Mouse (Mus musculus): ENCODE results near the gene Col15a1.

Col15a1 gene

DNA sequence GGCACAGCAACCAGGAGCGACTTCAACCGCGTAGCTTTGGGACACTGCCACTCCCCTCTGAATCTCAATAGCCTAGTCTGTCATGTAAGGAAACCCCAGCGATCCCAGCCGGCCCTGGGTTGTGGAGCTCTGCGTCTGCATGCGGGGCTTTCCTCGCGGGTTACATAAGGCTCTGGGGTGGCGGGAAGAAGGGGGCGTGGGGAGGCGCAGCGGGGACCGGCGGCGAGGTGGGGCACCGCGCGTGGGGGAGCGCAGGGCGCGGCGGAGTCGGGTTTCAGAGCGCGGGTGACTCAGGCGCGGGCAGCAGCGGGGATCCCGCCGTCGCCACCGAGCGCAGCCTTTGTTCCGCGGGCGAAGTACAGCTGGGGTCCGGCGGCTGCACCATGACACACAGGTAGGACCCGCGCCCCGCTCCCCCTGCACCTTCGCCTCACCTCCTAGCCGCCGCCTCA is at the start of gene Col15a1:
Gene Col15a1, plus strand, starts transcription at position 193 of the 452 bp plus-strand sequence.
- no peak for DNase-seq

DNA sequence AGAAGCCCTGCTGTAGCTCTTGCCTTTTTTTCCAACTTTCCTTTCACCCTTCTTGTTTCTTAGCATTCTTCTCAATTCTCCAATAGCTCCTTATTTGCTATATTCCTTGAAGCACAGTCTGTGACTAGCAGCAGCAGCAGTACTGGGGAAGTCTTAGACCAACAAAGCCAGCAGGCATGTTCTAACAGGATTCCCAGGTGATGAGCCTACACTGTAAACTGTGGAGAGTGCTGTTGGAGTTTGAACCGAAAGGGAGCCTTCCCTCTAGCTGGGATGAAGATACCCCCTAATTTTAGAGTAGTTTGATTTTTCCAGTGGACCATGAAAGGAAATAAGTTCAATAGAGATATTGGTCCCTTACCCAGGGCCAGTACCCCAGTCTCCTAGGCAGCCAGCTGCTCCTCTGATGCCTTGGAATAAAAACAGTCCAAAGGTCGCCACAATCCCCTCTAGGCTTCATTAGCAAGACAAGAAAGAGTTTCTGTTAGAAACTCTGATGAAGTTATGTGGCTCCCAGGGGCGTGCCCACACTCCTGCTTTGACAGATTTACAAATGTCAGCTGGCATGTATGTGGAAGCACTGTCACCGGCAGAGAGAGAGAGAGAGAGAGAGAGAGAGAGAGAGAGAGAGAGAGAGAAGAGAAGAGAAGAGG is 46.7 kb upstream of the Col15a1 start:
- DNase-seq = no peak

DNA sequence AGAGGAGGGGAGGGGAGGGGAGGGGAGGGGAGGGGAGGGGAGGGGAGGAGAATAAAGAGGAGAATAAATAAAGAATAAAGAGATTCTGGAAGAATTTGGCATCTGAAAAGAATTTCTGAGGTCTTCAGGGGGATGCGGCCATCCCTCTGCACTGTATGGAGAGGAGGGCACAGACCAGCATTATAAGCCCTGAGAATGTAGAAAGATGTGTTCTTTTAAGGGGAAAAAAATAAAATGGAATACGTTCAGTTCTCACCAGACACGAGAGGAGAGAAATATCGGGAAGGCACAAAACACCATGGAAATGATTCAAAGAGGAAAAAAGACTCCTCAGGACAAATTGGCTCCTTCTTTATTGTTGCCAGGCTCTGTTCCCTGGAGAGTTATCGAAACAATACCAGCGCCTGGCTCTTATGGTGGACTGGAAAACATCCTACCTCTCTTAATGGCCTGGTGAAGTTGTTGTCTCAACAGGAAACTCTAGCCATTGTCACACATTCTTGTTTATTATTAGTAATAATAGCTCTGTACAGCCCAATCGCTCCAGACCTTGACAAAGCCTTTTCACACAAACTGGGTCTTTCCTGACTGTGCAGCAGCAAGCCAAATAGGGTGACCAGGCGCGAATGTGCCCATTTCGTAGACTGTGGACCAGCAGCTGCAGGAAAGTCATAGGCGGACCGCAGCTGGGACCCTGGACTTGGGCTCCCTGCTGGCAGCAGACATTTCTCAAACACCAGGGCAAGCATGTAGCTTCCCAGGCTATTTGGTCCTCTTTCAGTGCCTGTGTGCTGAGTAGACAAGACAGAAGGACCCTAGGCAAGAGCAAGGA is 46.0 kb upstream of the Col15a1 start:
- no peak for DNase-seq

DNA sequence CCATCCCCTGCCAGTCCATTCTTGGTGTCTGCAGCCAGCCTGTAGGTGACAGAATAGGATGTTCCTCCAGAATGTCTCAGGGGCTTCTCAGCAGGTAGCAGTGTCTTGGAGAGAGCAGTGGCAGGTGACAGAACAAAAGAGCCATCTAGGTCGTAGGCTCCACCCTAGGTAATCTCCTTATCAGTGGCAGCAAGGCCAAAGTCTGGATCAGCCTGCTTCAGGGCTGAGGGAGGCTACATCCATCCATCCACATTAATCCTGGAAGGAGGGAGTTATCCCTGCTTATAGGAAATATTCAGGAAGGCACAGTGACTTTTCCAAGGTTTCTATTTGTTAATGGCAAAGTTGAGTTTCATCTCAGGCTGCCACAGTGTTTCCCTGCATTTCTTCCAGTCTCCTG is 35.6 kb upstream of the Col15a1 start:
- no peak for DNase-seq

DNA sequence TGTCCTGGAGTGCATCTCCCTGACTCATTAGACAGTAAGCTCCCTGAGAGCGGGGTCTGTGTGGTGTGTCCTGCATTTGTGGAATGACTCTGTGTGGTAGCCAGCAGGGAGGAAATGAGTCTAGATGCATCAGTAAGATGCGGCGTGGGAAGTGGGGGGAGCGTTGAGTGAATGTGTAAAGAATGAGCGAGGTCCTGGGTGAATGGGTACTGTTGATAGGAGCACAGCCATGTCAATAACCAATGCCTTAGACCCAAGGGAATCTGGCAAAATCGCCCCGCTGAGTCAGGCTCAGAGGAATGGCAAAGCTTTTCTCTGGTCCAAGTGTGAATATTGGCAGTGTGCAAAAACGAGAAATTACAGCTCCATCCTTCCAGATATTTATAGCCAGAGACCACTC is 30.9 kb upstream of the Col15a1 start:
- DNase-seq = no peak

DNA sequence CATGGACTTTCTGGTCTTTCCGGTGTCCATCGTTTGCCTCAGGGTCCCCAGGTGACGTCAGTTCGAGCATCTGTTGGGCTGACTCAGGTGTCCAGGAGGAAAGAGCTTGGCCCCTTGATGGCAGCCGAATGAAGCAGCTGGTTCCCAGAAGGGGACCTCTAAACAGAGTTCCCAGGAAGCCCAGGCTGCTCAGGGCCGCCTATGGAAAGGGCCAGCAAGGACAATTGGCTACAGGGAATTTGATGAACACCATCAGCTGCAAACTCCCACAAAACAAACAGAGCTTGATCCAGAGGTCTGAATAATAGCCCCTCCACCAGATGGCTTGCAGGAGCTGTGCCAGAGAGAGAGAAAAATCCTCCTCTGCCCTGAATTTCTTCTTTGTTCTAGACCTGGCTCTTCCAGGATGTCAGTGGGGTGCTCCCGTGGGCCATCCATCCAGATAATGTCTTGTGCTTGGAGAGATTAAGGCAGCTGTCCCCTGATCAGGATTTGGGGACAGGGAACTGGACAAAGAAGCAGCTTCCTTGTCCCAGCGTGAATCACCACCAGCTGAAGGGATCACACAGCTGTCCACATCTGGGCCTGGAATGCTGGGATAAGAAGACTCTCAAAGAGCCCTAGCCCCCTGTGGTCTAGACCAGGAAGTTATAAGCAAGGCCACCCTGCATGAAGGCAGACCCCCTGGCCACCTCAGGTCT is 29.6 kb upstream of the Col15a1 start:
- no peak for DNase-seq

DNA sequence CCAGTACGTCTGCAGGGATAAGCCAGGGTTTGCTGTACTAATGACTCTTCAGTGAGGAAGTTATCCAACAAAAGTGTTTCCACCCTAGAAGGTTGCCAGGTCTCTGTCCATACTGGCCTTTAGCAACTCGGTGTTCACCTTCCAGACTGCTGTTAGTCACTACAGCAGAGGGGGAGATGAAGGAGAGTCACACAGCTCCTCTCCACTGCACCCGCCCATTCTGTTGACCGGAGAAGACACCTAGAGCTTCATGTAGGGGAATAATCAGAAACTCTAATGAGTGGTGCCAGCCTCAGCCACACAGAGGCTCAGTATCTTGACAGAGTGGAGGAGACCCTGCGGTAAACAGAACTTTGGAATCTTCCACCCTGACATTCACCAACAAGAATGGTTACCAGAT is 28.4 kb upstream of the Col15a1 start:
- DNase-seq = no peak

DNA sequence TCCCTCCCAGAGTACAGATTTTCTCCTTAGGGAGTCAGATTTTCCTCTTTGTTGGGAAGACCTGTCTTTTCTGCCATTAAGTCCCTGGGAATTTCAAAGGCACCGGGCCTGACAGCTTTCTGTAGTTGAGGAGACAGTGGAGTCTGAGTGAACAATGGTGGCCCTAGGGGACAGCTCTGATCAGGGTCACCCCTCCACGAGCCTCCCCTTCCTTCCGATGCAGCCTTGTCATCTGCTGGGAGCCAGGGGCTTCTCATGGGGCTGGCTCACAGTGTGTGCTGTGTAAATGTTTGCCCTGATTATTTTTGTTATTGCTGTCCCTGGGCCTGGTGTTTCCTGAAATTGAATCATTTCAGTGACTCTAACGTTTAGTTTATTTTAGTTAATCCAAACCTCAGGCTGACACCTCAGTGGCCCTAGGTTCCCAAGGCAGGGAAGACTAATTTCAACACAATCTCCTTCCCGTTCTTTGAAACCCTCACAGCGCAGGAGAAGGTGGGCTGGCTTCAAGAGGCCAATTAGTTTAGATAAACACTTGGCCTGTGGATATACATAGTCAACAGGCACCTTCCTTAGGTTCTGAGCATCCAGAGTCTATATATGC is 23.8 kb upstream of the Col15a1 start:
- no peak for DNase-seq

DNA sequence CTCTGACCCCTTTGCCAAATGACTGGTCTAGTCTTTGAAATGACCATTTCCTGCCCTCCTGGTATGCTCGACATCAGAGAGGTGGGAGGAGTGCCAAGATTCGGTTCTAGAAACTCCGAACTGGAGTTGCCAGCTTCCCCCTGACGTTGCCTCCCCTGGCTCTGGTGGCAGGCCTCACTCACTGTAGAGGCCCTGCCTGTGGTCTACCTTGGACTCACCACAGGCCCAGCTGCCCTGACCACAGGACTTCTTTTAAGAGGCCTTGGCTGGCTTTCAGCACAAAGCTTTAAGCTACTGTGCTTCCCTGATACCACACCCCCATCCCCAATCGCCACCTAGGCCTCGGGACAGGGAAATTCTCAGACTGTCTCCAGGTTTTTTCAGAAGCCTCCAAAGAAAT is 21.4 kb upstream of the Col15a1 start:
- no peak for DNase-seq

DNA sequence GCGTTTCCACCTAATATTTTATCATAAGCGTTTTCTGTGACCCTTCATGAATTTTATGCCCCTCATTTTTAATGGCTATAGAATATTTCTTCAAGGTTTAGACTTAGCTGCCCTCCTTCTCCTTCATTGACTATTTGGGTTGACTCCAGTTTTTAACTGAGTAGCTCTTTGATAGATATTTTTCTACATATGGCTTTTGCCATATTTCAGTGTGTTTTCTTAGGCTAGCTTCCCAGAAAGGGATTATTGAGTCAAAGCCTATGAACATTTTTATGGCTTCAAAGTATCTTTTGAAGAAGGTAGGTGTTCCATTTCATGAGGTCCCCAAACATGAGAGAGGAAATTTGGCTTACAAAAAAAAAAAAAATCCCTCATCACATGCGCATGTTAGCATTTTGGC is 11.8 kb upstream of the Col15a1 start:
- DNase-seq = no peak

DNA sequence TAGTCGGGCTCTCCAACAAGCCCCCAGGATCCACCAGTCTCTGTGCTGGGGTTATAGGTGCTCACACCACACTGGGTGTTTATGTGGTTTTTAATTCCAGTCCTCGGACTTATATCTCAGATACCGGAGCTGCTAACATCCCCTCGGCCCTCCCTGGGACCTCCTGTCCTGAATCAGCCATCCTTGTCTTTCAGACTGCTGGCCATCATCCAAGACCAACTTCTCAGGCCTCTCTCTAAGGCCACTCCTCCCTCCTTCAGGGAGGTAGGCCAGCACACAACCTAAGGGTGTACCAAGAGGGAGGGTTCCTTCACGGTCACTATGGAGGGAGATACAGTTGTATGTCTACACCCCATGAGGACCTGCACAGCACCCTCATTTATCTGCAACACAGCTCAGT is 4.3 kb upstream of the Col15a1 start:
- no peak for DNase-seq

DNA sequence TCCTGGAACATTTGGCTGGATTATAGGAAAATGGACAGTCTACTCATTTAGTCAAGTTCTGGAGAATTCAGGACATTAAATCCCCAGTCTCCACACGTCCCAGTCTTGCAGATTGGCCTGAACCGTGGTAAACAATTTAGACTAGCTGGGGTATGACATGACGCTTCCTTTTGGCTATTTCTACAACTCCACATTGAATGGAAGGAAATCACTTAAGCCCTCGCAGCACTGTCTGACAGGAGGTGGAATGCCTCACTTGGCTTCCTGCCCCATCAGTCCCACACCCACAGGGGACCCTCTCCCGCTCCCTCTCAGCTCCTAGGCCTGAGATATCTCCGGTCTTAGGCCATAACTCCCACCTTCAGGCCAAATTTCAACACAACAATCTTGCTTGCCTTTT is 2.1 kb upstream of the Col15a1 start:
- DNase-seq = no peak

DNA sequence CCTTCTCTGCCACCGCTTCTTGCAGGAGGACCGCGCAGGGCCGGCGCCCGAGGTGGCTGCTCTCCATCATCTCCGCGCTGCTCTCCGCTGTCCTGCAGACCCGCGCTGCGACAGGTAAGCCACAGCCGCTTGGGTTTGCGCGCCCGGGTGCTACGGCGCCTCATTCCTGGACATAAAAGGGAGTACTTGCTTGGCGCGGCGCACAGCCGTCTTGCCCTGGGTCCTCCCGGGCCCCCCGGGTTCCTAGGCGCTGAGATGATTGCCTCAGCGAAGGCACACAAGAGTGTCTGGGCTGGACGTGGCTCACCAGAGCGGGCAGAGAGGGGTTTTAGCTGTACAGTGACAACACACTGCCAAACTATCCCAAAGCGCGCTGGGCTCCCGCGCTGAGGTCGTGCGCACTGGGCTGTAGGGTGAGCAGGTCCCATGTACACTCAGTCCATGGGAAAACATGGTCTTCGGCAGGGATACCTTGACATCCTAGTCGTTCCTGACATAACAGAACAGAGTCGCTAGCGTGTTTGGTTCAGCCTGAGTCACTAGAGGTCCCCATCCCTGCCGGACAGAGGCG is 545 bp downstream of the Col15a1 start:
- no peak for DNase-seq

DNA sequence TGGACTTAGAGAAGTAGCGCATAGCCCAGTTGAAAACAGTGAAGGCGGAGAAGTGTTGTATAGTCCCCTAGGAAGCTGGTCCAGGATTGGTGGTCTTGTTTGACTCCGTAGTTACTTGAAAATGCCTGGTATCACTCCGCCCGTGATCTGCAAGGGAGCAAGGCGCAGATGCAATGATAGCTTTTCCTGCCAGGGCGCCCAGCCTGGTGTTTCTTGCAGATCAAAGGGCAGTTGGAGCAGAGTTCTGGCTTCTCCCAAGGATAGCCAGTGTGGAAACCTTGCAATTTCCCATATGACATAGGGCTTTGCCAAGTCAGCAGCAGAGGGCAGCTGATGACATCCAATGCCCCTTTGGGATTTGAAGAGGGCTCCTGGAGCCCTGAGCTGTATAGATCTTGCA is 1.5 kb downstream of the Col15a1 start:
- DNase-seq = no peak

DNA sequence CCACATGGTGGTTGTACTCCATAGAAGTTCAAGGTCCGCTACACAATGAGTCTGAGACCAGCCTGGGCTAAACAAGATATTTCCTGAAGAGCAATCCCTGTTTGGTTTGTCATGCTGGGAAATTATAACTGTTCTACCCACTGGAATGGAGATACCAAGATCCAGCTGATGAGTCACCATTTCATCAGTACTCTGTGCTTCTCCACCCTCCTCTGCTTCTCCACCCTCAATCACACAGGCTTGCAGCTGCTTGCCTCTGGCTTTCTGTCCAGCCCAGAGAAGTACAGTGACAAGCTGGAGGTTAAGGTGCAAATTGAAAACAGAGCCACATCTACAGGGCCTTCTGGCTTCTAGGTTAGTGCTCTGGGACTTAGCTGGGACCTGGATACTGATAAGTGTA is 10.9 kb downstream of the Col15a1 start:
- DNase-seq = no peak

DNA sequence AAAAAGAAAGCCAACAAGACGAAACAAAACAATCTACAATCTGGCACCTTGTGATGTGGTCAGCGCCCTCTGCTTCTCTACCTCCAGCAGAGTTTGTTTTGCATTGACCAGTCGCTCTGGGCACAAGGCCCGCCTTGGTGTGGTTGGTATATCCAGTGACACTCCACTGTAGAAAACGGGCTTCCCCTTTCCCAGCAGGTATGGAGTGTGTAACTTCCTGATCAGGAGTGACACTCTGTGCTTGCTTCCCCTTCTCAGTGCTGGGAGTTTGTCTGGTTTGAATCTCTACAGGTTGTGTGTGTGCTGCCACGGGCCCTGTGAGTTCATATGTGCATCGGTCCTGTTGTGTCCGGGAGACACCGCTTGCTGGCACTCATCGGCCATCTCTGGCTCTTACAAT is 11.4 kb downstream of the Col15a1 start:
- DNase-seq = no peak

DNA sequence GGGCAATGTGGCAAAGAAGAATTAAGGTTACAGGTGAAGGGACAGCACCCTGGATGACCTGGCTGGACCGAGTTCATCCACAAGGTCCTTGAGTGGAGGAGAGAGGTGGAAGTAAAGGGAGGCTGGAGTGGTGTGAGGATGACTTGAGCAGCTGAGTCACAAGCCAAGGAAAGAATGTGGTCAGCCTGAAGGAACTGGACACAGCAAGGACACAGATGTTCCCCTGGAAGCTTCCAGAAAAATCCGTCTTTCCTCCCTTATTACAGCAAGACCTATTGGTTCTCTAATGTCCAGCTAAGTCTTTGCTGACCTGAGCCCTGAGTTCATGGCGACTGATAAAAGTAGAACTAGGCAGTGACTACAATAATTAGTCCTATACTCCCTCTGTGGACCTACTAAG is 12.6 kb downstream of the Col15a1 start:
- DNase-seq = no peak

DNA sequence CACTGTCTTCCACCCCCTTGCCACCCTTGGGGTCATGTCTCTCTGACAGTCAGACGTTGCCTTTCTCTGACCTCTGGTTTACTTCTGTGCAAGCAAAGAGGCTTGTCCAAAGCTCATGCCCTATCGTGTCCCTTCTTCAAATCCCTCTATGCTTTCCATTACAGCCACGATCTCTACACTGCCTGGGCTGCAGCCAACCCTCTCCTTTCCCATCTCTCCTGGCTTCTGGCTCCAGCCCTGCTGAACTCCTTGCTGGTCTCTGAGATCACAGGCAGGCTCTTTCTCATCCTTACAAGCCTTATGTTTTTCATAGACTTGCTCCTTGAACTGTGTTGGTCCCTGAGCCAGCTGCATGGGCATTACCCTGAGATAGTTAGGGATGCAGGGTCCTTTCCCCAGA is 14.2 kb downstream of the Col15a1 start:
- no peak for DNase-seq

DNA sequence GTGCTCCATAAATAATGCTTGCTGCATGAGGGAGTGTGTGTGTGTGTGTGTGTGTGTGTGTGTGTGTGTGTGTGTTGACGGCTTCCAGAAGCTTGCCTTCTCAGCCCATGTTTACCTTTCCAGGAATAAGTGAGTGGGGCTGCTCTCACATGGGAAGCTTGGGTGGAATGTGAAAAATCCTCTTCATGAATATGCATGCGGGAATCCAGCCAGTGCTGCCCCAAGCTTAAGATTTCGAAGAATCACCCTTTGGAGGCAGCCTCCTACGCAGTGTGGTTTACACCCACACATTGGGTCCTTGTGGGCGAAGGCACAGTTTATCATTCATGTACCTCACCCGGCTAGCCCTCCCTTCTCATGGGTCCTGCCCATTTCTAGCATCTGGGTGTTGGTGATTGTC is 18.0 kb downstream of the Col15a1 start:
- DNase-seq = no peak

DNA sequence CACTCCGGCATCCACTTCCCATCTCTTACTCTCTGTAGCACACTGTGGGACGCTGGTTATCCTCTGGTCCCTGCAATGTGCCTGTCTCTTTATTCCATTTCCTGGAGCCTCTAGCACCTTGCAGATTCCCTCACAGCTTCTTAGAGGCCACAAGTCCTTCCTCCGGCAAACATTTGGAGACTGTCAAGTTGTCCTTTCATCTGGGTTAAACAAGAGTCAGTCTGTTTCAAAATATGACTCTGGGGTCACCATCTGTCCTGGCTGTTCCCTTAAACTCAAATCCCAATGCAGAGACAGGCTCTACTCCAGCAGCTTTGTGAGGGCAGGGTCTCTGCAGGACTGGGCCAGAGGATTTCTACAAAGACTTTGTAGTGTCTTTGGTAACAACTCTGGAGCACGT is 19.1 kb downstream of the Col15a1 start:
- DNase-seq = no peak

DNA sequence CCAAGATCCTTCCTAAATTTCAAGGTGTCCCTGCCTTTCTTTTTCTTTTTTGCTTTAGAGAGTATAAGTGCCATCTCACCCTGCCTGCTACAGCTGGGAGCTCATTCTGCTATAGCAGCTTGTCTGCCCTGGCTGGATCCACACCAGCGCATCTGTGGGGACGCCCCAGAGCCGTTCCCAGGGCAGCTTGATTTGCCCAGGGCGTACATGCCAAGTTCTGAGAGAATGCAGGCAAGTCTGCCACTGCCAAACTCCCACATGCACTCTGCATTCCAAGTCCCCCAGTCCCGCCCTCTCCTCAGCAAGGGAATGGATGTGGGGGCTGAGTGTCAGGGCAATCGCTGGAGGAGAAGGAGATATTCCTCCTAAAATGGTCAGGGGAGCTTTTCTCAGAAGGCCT is 19.8 kb downstream of the Col15a1 start:
- DNase-seq = no peak

DNA sequence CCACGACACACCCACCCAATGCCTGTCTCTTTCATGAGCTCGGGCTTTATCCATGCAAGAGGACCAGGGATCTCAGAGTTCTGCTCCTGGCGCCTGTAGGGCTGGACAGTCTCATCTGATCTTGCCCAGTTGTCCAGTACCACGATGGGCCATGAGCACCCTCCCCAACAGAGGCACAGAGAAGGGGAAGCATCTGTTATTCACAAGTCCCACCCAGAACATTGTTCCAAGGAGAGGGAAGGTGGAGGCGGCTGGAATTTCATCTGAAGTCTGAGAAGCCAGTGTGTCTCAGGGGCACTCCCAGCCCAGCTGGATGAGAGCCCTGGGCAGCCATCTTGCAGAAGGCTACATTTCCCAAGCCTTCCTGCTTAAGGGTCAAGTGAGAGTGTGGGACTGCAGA is 21.0 kb downstream of the Col15a1 start:
- no peak for DNase-seq

DNA sequence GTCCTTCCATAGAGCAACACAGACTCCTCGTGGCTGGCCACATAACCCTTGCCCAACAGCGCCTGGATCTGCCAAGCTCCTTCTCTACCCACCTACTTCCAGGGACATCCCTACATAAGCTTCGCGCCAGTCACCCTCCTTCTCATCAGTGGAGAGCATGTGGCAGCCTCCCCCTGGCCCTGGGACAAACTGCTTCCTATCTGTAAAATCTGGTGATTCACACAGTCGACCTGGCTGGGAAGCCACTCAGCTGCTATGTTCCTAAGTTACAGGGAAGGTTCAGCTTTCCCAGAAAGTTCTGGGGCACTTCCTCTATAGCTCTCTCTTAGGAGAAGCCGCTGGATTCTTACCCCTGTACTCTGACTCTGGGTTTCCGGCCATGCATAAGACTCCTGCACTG is 22.5 kb downstream of the Col15a1 start:
- no peak for DNase-seq
